Mouse (Mus musculus) left cerebral cortex, postnatal 14 days (tissue): ENCODE measurements around the gene Ccdc71l. TPM values are rescaled to one million over a fixed set of nuclear protein-coding genes. Genes with fewer than 3 reads are reported as not detected.

Source experiments
- DNase-seq, 2 experiments: peaks; one replicate each; pipeline ENCODE4 v3.0.0; 2021 to 2022; ENCODE audit warnings: low spot score in 2 of 2, mixed read lengths in 1 of 2
- intact Hi-C: fragments of 180-260 bp; cut with DNase I; formaldehyde crosslinking; loops from one replicate; pipeline ENCODE4 v1.15.1; 2025
- long read RNA-seq, 2 experiments: library from polyadenylated mRNA; stranded (forward); transcript quantifications; one replicate each; pipeline ENCODE4 v2.0.0; 2021
- total RNA-seq, 2 experiments: library from RNA; stranded (reverse); gene quantifications; 2 replicates each; pipeline ENCODE4 v1.2.3; 2021

Gene Ccdc71l
- total RNA-seq = 10 to 100 TPM; 11.1 to 13.8 TPM
- long read RNA-seq, experiment 1, full-length matches to known transcripts = 32 of 32 reads
- long read RNA-seq, experiment 1, partial matches to known transcripts = 0 of 32 reads
- long read RNA-seq, experiment 1, other reads (novel, unspliced or antisense) = 0 of 32 reads
- long read RNA-seq, experiment 2, full-length matches to known transcripts = 24 of 24 reads
- long read RNA-seq, experiment 2, partial matches to known transcripts = 0 of 24 reads
- long read RNA-seq, experiment 2, other reads (novel, unspliced or antisense) = 0 of 24 reads

- intact Hi-C loops = loop anchor here (1.0 to 5.0 kb wide), 2 partner anchors 86 to 411 kb away; no protein-coding TSS in a partner anchor
- DNase-seq = peak; percentile 76 to 79
Measured at GRCm38 (mm10) chr12:32378528-32379295, at the start of gene Ccdc71l. Gene Ccdc71l (plus strand): TSS chr12:32378704.

DNA sequence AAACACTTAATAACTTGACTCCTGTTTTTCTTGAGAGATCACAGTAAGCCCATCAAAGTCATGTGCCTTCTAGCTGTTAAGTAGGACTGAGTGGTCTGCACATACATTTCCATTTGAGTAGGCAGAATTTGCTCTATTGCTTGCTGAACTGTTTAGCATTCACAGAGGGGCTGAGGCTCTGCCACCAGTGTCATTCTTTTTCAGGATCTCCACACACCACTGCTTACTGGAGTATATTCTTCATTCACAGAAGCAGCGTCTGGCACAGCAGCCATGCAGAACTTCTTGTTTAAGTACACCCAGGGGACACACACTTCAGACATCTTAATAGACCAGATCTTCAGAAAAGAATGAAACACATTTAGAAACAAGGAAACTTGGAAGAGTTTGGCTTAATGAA is 39.4 kb upstream of the Ccdc71l start:
- intact Hi-C loops = no loop called here
- no peak for DNase-seq

DNA sequence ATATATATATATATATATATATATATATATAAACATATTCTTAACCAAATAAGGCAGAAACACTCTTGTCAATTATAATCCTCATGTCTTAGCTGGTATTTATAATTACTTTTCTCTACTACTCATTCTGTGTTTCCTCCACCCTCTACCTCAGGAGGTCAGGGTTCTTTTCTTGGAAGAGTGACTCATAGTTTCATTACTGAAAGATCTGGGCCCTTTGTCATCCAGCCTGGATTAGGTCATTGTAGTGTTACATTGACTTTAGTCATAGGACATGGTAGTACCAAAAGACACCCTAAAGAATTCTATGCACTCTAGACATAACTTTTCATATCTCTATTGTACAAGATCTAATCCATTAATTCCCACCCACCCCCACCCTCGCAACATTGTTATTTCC is 35.0 kb upstream of the Ccdc71l start:
- DNase-seq = no peak
- intact Hi-C loops = no loop called here

DNA sequence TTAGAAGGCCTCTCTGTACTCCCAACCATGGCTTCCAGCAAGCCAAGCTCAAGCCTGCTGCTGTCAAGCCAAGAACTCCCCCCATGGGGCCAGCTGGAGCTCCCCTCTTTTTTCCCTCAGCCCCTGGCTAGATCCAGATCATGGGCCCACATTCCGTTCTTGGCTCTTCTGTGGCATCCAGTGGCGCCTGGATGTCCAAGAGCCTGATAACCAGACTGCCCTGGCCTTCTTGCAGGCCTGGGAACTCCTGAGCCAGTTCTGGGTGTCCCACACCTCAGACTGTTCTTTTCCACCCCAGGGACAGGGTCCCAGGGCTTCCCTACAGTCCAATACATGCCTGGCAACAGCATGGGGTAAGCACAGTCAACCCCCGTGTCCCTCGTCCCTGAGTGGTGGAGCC is 32.4 kb upstream of the Ccdc71l start:
- no peak for DNase-seq
- intact Hi-C loops = no loop called here

GRCm38 (mm10) chr12:32348493-32348892 is 30.0 kb upstream of the Ccdc71l start:
- intact Hi-C loops = no loop called here
- DNase-seq = no peak

DNA sequence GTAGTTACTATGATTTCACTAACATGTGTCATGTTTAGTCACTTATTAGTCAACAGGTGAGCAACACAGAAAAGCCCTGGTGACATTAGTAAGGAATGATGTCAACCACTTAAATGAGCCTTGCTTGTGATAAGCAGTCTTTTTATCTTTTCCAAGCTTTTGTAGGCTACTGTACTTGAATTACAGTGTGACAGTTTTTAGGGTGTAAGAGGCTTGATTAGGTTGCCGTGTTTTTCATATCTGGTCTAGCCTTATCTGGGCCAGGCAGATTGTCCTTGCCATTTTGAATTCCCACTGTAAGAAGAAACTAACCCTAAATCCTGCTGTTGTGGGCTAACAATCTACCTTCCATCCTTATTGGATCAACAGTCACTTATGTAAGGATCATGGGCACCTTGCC is 26.6 kb upstream of the Ccdc71l start:
- DNase-seq = no peak
- intact Hi-C loops = no loop called here

- DNase-seq = peak; percentile 86 to 87
- intact Hi-C loops = loop anchor here (1.0 to 5.0 kb wide), 2 partner anchors 87 to 412 kb away; no protein-coding TSS in a partner anchor
Measured at GRCm38 (mm10) chr12:32379296-32379725, 807 bp downstream of the Ccdc71l start.

DNA sequence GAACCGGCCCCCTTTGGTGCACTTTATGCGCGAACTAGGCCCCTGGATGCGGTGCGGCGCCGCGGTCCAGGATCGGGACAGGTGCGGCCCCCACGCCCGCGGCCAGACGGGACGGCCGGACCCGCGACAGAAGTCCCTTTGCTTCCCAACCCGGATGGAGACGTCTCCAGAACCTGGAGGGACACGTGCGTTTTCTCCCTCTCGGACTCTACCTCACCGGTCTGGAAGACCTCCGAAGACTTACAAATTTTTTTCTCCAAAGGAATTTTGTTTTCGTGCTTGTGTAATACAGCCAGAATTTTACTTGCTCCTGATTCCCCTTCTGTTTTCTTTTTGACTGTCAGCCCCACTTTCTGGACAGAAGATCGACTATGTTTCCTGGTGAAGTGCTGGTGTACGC is 1.2 kb downstream of the Ccdc71l start:
- intact Hi-C loops = loop anchor here (1.0 to 5.0 kb wide), 2 partner anchors 87 to 412 kb away; no protein-coding TSS in a partner anchor

DNA sequence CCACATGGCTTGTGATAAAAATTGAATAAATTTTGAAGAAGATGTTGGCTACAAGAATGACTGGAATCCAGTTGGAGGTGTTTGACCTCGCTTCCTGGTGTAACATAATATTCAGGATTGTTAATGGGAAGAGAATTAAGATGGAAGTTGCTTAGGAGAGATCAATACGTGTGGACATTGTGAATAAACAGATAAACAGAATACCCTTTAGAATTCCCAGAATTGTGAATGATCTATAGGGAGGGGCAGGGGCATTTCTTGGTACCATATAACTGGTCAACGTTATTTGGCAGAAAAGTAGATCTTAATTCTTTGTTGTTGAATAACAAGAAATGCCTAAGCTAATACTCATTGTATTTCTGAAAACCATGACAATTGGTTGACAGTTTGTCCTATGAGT is 2.0 kb downstream of the Ccdc71l start:
- intact Hi-C loops = no loop called here
- DNase-seq = no peak

More for the DNA sequence above, 1.2 kb downstream of the Ccdc71l start:
- DNase-seq = no peak

DNA sequence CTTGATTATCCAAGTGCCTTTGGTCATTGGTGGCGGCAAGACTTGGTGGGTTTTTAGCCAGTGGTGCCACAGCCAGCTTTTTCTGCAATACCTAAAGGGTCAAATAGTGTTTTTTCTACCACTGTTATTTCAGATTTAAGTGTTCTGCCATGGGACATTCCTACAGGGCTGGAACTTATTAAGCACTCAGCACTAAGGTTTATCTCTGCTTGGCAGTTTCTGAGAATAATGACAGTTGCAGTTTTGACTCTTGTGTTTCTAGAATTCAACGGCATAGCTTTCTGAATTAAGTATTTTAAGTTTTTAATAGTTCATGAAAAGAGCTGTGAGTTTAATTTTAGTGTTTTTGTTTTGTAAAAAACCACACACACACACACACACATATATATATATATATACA is 2.5 kb downstream of the Ccdc71l start:
- no peak for DNase-seq
- intact Hi-C loops = no loop called here

DNA sequence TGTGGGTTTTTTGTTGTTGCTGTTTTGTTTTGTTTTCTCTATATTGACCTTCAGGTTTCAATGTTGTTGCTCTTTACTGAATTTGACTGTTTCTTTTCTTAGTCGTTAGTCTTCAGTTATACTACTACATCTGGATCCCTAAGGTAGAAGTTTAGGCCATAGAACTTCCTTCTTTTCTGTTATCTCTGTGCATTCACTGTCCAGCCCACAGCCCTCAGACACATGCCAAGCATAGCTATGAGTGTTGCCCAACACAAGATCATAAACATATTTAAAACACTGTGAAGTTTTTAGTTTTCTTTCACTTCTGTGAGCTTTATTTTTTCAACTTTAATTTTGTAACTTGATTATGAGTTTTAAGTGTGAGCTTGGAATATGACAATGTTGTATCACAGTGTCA is 41.0 kb downstream of the Ccdc71l start:
- no peak for DNase-seq
- intact Hi-C loops = no loop called here

DNA sequence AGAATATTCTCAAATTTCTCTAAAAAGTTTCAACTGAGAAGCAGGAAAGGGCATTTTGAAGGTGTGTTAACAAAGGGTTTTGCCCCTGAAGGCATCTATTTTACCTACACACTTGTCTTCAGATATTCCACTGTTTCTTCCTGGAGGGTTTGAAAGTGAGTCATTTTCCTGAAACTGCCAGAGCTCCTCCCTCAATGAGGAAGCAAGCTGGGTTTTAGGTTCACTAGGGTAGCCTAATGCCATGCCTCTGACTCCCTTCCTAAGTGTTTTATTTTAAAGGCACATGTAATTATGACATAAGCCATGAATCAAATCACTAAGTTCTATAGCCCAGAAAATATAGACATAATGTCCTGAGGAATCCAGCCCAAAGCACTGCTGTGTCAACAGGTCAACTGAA is 49.3 kb downstream of the Ccdc71l start:
- no peak for DNase-seq
- intact Hi-C loops = no loop called here

DNA sequence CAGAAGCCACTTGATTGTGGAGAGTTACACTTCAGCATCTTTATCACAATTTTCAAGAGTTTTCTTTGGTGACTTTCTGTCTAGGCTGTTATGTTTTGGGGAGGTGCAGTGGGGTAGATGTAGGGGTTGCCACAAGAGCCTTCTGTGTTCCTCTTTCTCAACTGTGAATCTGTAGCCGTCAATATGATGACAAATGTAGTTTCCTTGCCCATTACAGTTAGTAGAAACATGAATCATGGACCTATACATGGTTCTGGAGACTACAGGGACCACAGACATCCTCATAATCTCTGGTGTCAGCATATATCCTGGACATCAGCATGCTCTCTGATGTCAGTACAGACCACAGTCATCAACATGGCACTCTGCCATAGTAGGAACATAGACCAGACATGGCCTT is 52.5 kb downstream of the Ccdc71l start:
- no peak for DNase-seq
- intact Hi-C loops = no loop called here

Other genes starting within 250 kb of the Ccdc71l start
- gene Pik3cg, start 170.0 kb upstream of the Ccdc71l start, total RNA-seq = 1 to 10 TPM; 3.8 to 3.9 TPM